Mouse (Mus musculus) thymus, adult 2 months (tissue): ENCODE measurements around the gene S100a2. TPM values are rescaled to one million over a fixed set of nuclear protein-coding genes. Genes with fewer than 3 reads are reported as not detected.

Experiments used
- DNase-seq: peaks from one replicate; pipeline ENCODE4 v3.0.0; 2021
- H3K27ac ChIP-seq: fragments of 200-500 bp; 2 replicates; pipeline ENCODE4 v1.5.1; 2012; ENCODE audit warnings: low read length, control low read depth; ENCODE audit not compliant: control insufficient read depth, insufficient read depth
- H3K27me3 ChIP-seq: fragments of 200-500 bp; 2 replicates; pipeline ENCODE4 v1.6.1; 2012; ENCODE audit warnings: mild to moderate bottlenecking, low read length, moderate library complexity, mixed read lengths; ENCODE audit not compliant: control insufficient read depth, insufficient read depth
- H3K36me3 ChIP-seq: fragments of 200-500 bp; 2 replicates; pipeline ENCODE4 v1.6.1; 2012; ENCODE audit warnings: mild to moderate bottlenecking, low read length, moderate library complexity; ENCODE audit not compliant: control insufficient read depth, insufficient read depth
- H3K4me1 ChIP-seq: fragments of 200-500 bp; replicated peaks from 2 replicates; pipeline ENCODE4 v1.6.1; 2012; ENCODE audit warnings: low read length; ENCODE audit not compliant: control insufficient read depth, insufficient read depth
- H3K4me3 ChIP-seq: fragments of 200-500 bp; 2 replicates; pipeline ENCODE4 v1.5.1; 2012; ENCODE audit warnings: mild to moderate bottlenecking, low read length, control low read depth, moderate library complexity; ENCODE audit not compliant: control insufficient read depth, insufficient read depth
- CTCF ChIP-seq: fragments of 200-500 bp; IDR thresholded peaks from 2 replicates; pipeline ENCODE4 v1.5.1; 2012; ENCODE audit warnings: mild to moderate bottlenecking, control low read depth, low read length, moderate library complexity, borderline replicate concordance; ENCODE audit not compliant: control insufficient read depth, poor library complexity, insufficient read depth; ENCODE audit errors: extremely low read depth
- POLR2A ChIP-seq: fragments of 200-500 bp; IDR thresholded peaks from 2 replicates; pipeline ENCODE4 v1.6.1; 2012; ENCODE audit warnings: mild to moderate bottlenecking, low read length, control low read depth, moderate library complexity; ENCODE audit not compliant: control insufficient read depth, poor library complexity, insufficient read depth; ENCODE audit errors: extremely low read depth
- WGBS: fragments of 180-500 bp; shearing (Covaris S2); methylation state at CpG from one replicate; pipeline ENCODE4 v1.1.7; 2018; 5-methylcytosine and 5-hydroxymethylcytosine counted together
- polyA plus RNA-seq: library from polyadenylated mRNA; depleted of rRNA; stranded (reverse); fragments of >200 nt; gene quantifications from 2 replicates; pipeline ENCODE4 v1.2.3, GENCODE M21; 2012; rRNA removed

The S100a2 gene
- not detected in 2 replicates for polyA plus RNA-seq

GRCm38 (mm10) chr3:90589947-90590346, at the start of gene S100a2:
Gene S100a2, plus strand, starts transcription at chr3:90590247.
- no peak for DNase-seq
- no peaks in the 10 kb centered on the region for H3K36me3 ChIP-seq
- no peak within 1 kb of the TSS for H3K4me3 ChIP-seq
- TF ChIP-seq POLR2A (no peak), CTCF (no peak)
- 92% methylated on average over 8 of the region's 8 CpGs for WGBS
- peaks cover 39% of the 10 kb centered on the region for H3K4me1 ChIP-seq
- no peaks in the 10 kb centered on the region for H3K27me3 ChIP-seq
- H3K27ac ChIP-seq = peak within 1 kb of the TSS; percentile 56

- H3K27me3 ChIP-seq = no peaks in the 10 kb centered on the region
- DNase-seq = no peak
- TF ChIP-seq CTCF = no peak
- no peak for TF ChIP-seq POLR2A
- no peak overlapping the region for H3K27ac ChIP-seq
- WGBS = 95% methylated on average over 4 of the region's 4 CpGs
- H3K4me3 ChIP-seq = no peak overlapping the region
- no peaks in the 10 kb centered on the region for H3K36me3 ChIP-seq
- no peaks in the 10 kb centered on the region for H3K4me1 ChIP-seq
These were observed 49.1 kb upstream of the S100a2 start for GRCm38 (mm10) chr3:90540904-90541303.

- Histone ChIP-seq H3K27ac (no peak overlapping the region), H3K4me1 (no peaks in the 10 kb centered on the region), H3K4me3 (no peak overlapping the region), H3K36me3 (no peaks in the 10 kb centered on the region), H3K27me3 (no peaks in the 10 kb centered on the region)
- 88% methylated on average over 5 of the region's 5 CpGs for WGBS
- DNase-seq = no peak
- no peak for TF ChIP-seq CTCF
- TF ChIP-seq POLR2A = no peak
These were observed 40.2 kb upstream of the S100a2 start for GRCm38 (mm10) chr3:90549676-90550420.

GRCm38 (mm10) chr3:90550421-90550790, 39.6 kb upstream of the S100a2 start:
- no peak overlapping the region for H3K27ac ChIP-seq
- H3K4me1 ChIP-seq = no peaks in the 10 kb centered on the region
- WGBS = 75% methylated on average over 2 of the region's 2 CpGs

GRCm38 (mm10) chr3:90552231-90552630, 37.8 kb upstream of the S100a2 start:
- Histone ChIP-seq H3K4me1 (no peaks in the 10 kb centered on the region), H3K36me3 (no peaks in the 10 kb centered on the region), H3K27me3 (no peaks in the 10 kb centered on the region), H3K4me3 (no peak overlapping the region), H3K27ac (no peak overlapping the region)
- DNase-seq = no peak
- WGBS = 83% methylated on average over 2 of the region's 2 CpGs
- TF ChIP-seq CTCF (no peak), POLR2A (no peak)

More at GRCm38 (mm10) chr3:90550421-90550790, 39.6 kb upstream of the S100a2 start:
- no peak for DNase-seq
- no peak for TF ChIP-seq POLR2A
- no peak for TF ChIP-seq CTCF
- no peaks in the 10 kb centered on the region for H3K36me3 ChIP-seq
- no peak overlapping the region for H3K4me3 ChIP-seq
- H3K27me3 ChIP-seq = no peaks in the 10 kb centered on the region

GRCm38 (mm10) chr3:90555954-90556353, 34.1 kb upstream of the S100a2 start:
- Histone ChIP-seq H3K4me3 (no peak overlapping the region), H3K27ac (no peak overlapping the region), H3K27me3 (no peaks in the 10 kb centered on the region), H3K4me1 (no peaks in the 10 kb centered on the region), H3K36me3 (no peaks in the 10 kb centered on the region)
- TF ChIP-seq POLR2A = no peak
- no peak for TF ChIP-seq CTCF
- DNase-seq = no peak
- 87% methylated on average over 5 of the region's 5 CpGs for WGBS
